Mouse (Mus musculus): ENCODE data around the gene Cdk8. TPM values are rescaled to one million over a fixed set of nuclear protein-coding genes. Genes with fewer than 3 reads are reported as not detected.

Cdk8 gene
- polyA plus RNA-seq, 1 experiment from 2014 or later: 26.1 TPM

DNA sequence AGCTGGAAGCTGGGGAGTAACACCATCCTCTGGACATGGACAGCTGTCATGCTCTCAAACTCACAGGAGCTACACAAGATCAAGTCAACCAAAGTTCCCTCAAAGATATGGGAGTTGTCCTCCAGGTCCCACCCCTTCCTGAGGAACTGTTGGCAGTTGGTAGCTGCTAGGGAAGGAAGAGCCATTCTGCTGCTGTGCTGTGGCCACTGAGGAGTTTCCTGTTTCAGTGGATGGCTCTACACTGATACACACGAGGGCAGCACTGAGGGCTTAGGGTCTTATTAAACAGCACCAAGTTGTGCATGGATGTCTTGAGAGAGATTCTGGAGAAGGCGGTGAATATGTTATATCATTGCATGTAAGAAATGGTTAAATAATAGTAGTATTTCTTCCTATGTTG, 31.5 kb upstream of the Cdk8 start:
- peaks cover 1% of the 10 kb centered on the region; the same call in 1 of the 2 replicates for H3K9me3 ChIP-seq (ENCODE audit: control insufficient read depth, low read length)
- WGBS: 88% methylated on average over 2 of the region's 2 CpGs
- peaks cover 12% of the 10 kb centered on the region; the same call in 1 of the 2 replicates for H3K36me3 ChIP-seq (ENCODE audit: control insufficient read depth, insufficient read depth, low read length)
- no peak overlapping the region for H3K9ac ChIP-seq (replicated peaks; ENCODE audit: low read depth, low read length)
- no peak overlapping the region for H3K4me2 ChIP-seq (ENCODE audit: low read depth, low read length)
- no peaks in the 10 kb centered on the region for H3K27me3 ChIP-seq (ENCODE audit: control insufficient read depth, insufficient read depth, low read length)
- H3K4me3 ChIP-seq (ENCODE audit: low read depth, low read length): no peak overlapping the region
- no peak overlapping the region for H3K27ac ChIP-seq (ENCODE audit: low read depth, low read length)
- ATAC-seq (ENCODE audit: low read depth): no peak
- no peaks in the 10 kb centered on the region for H3K4me1 ChIP-seq (ENCODE audit: control insufficient read depth, insufficient read depth, low read length)

DNA sequence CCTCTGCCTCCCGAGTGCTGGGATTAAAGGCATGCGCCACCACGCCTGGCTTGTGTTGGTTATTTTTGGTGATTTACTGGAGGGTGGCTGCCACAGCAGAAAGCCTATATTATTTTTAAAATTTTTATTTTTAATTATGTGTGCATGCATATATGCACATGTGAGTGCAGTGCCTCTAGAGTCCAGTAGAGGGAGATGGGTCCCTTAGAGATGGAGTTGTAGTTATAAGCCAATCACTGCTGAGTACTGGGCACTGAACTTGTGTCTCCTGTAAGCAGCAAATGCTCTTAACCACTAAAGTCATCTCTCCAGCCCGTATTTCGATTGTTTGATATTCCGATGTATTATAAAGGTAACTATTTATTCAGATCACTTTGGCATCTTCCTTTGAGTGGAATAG, 30.4 kb upstream of the Cdk8 start:
- H3K4me2 ChIP-seq (ENCODE audit: low read depth, low read length): no peak overlapping the region
- H3K27me3 ChIP-seq (ENCODE audit: control insufficient read depth, insufficient read depth, low read length): no peaks in the 10 kb centered on the region
- no peak for ATAC-seq (ENCODE audit: low read depth)
- H3K4me1 ChIP-seq (ENCODE audit: control insufficient read depth, insufficient read depth, low read length): no peaks in the 10 kb centered on the region
- no peak overlapping the region for H3K4me3 ChIP-seq (ENCODE audit: low read depth, low read length)
- no peaks in the 10 kb centered on the region for H3K9me3 ChIP-seq (ENCODE audit: control insufficient read depth, low read length)
- peaks cover 15% of the 10 kb centered on the region for H3K36me3 ChIP-seq (ENCODE audit: control insufficient read depth, insufficient read depth, low read length)
- H3K27ac ChIP-seq (ENCODE audit: low read depth, low read length): no peak overlapping the region
- WGBS: 97% methylated on average over 6 of the region's 6 CpGs
- no peak overlapping the region for H3K9ac ChIP-seq (replicated peaks; ENCODE audit: low read depth, low read length)

DNA sequence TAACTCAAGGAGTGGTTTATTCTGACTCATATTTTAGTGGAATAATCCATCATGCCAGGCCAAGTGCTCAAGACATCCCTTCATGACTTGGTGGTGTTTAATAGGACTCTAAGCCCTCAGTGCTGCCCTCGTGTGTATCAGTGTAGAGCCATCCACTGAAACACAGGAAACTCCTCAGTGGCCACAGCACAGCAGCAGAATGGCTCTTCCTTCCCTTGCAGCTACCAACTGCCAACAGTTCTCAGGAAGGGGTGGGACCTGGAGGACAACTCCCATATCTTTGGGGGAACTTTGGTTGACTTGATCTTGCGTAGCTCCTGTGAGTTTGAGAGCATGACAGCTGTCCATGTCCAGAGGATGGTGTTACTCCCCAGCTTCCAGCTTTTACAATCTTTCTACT, 27.1 kb upstream of the Cdk8 start:
- WGBS: 93% methylated on average over 2 of the region's 2 CpGs
- no peaks in the 10 kb centered on the region for H3K4me1 ChIP-seq (ENCODE audit: control insufficient read depth, insufficient read depth, low read length)
- H3K9me3 ChIP-seq (ENCODE audit: control insufficient read depth, low read length): no peaks in the 10 kb centered on the region
- no peak for ATAC-seq (ENCODE audit: low read depth)
- H3K4me2 ChIP-seq (ENCODE audit: low read depth, low read length): no peak overlapping the region
- H3K36me3 ChIP-seq (ENCODE audit: control insufficient read depth, insufficient read depth, low read length): peaks cover 42% of the 10 kb centered on the region
- H3K4me3 ChIP-seq (ENCODE audit: low read depth, low read length): no peak overlapping the region
- H3K9ac ChIP-seq (replicated peaks; ENCODE audit: low read depth, low read length): no peak overlapping the region
- H3K27ac ChIP-seq (ENCODE audit: low read depth, low read length): no peak overlapping the region
- H3K27me3 ChIP-seq (ENCODE audit: control insufficient read depth, insufficient read depth, low read length): no peaks in the 10 kb centered on the region

DNA sequence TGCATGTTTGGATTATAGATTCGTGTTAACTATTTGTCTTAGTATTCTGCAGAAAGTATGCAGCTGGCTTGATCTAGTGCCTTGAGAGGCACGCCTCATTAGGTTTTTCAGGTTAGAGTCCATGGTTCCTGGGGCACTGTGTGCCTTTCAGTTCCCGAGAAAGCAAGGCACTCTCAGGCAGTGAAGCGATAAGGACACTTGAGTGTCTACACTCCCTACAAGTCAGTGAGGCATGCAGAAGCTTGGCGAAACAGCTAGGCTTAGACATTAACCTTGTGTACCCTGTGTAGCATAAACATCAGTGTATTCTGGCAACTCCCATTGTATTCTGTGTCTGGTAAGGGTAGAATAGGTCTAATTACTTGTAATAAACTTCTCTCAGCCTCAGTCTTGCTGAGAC, 25.5 kb upstream of the Cdk8 start:
- Histone ChIP-seq H3K27me3 (ENCODE audit: control insufficient read depth, insufficient read depth, low read length) (no peaks in the 10 kb centered on the region), H3K9ac (replicated peaks; ENCODE audit: low read depth, low read length) (no peak overlapping the region), H3K36me3 (ENCODE audit: control insufficient read depth, insufficient read depth, low read length) (peaks cover 52% of the 10 kb centered on the region), H3K27ac (ENCODE audit: low read depth, low read length) (no peak overlapping the region), H3K4me1 (ENCODE audit: control insufficient read depth, insufficient read depth, low read length) (no peaks in the 10 kb centered on the region), H3K4me2 (ENCODE audit: low read depth, low read length) (no peak overlapping the region), H3K4me3 (ENCODE audit: low read depth, low read length) (no peak overlapping the region), H3K9me3 (ENCODE audit: control insufficient read depth, low read length) (no peaks in the 10 kb centered on the region)
- ATAC-seq (ENCODE audit: low read depth): no peak
- 94% methylated on average over 5 of the region's 5 CpGs for WGBS

DNA sequence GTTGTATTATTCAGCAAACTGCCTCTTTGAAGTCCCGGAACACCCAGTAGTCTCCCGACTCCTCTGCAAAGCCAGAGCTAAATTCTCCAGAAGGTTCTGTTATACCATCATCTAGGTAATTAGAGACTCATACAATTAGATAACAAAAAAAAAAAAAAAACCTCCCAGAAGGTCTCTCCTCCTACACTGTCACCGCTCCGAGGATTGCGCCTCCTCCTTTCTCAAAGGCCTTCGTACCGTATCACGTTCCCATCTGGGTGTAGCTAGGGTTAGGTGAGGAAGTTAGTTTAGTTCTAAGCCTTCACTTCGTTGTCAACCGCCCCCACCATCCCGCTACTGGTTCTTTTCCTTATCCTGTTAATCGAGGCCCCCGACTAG, 10.5 kb upstream of the Cdk8 start:
- ATAC-seq (ENCODE audit: low read depth): peak; percentile 62
- H3K4me3 ChIP-seq (ENCODE audit: low read depth, low read length): peak overlapping the region; percentile 68
- peaks cover 6% of the 10 kb centered on the region for H3K4me1 ChIP-seq (ENCODE audit: control insufficient read depth, insufficient read depth, low read length)
- H3K27me3 ChIP-seq (ENCODE audit: control insufficient read depth, insufficient read depth, low read length): no peaks in the 10 kb centered on the region
- peak overlapping the region; percentile 82 for H3K9ac ChIP-seq (replicated peaks; ENCODE audit: low read depth, low read length)
- peaks cover 18% of the 10 kb centered on the region for H3K36me3 ChIP-seq (ENCODE audit: control insufficient read depth, insufficient read depth, low read length)
- WGBS: 9% methylated on average over 13 of the region's 13 CpGs
- no peak overlapping the region for H3K27ac ChIP-seq (ENCODE audit: low read depth, low read length)
- H3K9me3 ChIP-seq (ENCODE audit: control insufficient read depth, low read length): no peaks in the 10 kb centered on the region
- H3K4me2 ChIP-seq (ENCODE audit: low read depth, low read length): peak overlapping the region; percentile 81

DNA sequence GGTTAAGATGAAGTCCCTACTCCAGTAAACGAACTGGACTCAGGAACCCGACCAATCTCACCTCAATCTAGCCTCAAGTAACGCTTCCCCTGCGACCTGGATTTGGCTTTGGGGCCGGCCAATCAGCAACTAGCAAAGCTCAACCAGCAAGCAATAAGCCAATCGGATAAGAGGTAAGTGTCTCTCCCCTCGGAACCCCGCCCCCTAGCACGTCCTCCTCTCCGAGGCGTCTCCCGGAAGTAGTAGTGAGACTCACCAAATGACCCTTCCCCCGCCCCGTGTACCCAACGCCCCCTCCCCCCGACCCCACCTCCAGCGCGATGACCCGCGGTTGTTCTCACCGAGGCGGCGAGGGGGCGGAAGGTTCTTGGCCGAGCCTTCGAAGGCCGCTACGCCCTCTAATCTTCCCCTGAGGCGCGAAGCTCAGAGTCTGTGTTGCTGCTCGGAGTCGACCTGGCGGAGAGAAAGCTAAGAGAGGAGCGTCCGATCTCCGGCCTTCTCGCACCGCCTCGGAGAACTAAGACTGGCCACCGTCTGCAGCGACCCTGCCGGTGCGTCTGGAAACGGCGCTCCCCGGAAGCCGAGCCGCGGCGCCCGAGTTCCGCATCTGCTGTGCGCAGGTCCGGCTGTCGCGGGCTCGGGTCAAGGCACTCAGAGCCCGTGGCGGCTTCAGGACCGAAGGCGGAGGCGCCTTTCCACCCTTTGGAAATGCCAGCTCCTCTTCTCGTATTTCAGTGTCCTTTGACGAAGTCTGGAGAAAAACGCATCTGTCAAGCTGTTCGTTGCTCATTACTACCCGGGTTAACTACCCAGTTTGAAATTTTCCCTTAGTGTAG, 9.9 kb upstream of the Cdk8 start, which contains the start of gene Rnf6:
Gene Rnf6 (minus strand): TSS at position 677 of the 836 bp plus-strand sequence.
- Histone ChIP-seq H3K27me3 (ENCODE audit: control insufficient read depth, insufficient read depth, low read length) (no peaks in the 10 kb centered on the region), H3K9ac (replicated peaks; ENCODE audit: low read depth, low read length) (peak within 1 kb of the TSS; percentile 82), H3K36me3 (ENCODE audit: control insufficient read depth, insufficient read depth, low read length) (peaks cover 12% of the 10 kb centered on the region), H3K9me3 (ENCODE audit: control insufficient read depth, low read length) (no peaks in the 10 kb centered on the region), H3K4me1 (ENCODE audit: control insufficient read depth, insufficient read depth, low read length) (peaks cover 6% of the 10 kb centered on the region), H3K4me2 (ENCODE audit: low read depth, low read length) (peak within 1 kb of the TSS; percentile 81), H3K4me3 (ENCODE audit: low read depth, low read length) (peak within 1 kb of the TSS; percentile 68), H3K27ac (ENCODE audit: low read depth, low read length) (peak within 1 kb of the TSS; percentile 97)
- ATAC-seq (ENCODE audit: low read depth): peak; percentile 99
- under 1% methylated on average over 67 of the region's 67 CpGs for WGBS

DNA sequence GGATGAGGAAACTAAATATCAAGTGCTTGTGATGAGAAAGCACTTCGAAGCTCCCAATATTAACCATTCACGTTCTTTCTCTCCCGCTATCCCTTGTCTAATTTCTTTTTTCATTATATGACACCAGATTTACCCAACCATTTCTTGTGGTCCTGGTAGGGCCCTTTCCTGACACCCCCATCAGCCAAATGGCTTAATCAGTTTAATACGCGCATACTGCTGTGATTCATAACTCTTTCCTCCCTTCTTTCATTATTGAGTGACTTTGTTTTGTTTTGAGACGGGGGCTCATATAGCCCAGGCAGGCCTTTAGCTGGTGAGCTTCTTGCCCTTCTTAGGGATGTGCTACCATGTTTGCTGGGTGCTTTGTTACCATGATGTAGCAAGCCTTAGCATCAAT, 9.3 kb upstream of the Cdk8 start:
- Histone ChIP-seq H3K4me3 (ENCODE audit: low read depth, low read length) (peak overlapping the region; percentile 68), H3K4me2 (ENCODE audit: low read depth, low read length) (peak overlapping the region; percentile 81), H3K36me3 (ENCODE audit: control insufficient read depth, insufficient read depth, low read length) (peaks cover 11% of the 10 kb centered on the region), H3K4me1 (ENCODE audit: control insufficient read depth, insufficient read depth, low read length) (peaks cover 6% of the 10 kb centered on the region), H3K9ac (replicated peaks; ENCODE audit: low read depth, low read length) (peak overlapping the region; percentile 82), H3K27ac (ENCODE audit: low read depth, low read length) (peak overlapping the region; percentile 97), H3K27me3 (ENCODE audit: control insufficient read depth, insufficient read depth, low read length) (no peaks in the 10 kb centered on the region), H3K9me3 (ENCODE audit: control insufficient read depth, low read length) (no peaks in the 10 kb centered on the region)
- ATAC-seq (ENCODE audit: low read depth): no peak
- WGBS: 37% methylated on average over 6 of the region's 6 CpGs

DNA sequence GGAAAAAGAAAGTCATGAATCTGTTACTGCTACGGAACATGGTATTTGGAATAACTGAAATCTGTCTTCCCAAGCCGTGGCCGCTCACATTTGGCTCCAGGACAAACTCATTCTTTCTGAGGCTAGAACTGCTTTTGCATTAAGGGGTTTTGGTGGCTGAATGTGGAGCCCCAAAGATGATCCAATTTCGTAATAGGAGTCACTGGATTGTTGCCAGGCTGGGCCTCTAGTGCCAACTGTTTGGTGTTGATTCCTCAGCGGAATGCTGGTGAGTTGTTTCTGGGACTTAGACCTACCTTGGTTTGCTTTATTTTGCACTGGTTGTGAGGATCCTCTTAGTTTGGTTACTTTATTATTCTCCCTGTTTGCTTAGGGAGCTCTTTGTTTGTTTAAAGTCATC, 7.2 kb upstream of the Cdk8 start:
- ATAC-seq (ENCODE audit: low read depth): no peak
- no peak overlapping the region for H3K4me3 ChIP-seq (ENCODE audit: low read depth, low read length)
- peaks cover 6% of the 10 kb centered on the region for H3K4me1 ChIP-seq (ENCODE audit: control insufficient read depth, insufficient read depth, low read length)
- no peaks in the 10 kb centered on the region for H3K9me3 ChIP-seq (ENCODE audit: control insufficient read depth, low read length)
- H3K9ac ChIP-seq (replicated peaks; ENCODE audit: low read depth, low read length): no peak overlapping the region
- WGBS: 87% methylated on average over 5 of the region's 5 CpGs
- H3K36me3 ChIP-seq (ENCODE audit: control insufficient read depth, insufficient read depth, low read length): no peaks in the 10 kb centered on the region
- no peak overlapping the region for H3K4me2 ChIP-seq (ENCODE audit: low read depth, low read length)
- no peak overlapping the region for H3K27ac ChIP-seq (ENCODE audit: low read depth, low read length)
- no peaks in the 10 kb centered on the region for H3K27me3 ChIP-seq (ENCODE audit: control insufficient read depth, insufficient read depth, low read length)

DNA sequence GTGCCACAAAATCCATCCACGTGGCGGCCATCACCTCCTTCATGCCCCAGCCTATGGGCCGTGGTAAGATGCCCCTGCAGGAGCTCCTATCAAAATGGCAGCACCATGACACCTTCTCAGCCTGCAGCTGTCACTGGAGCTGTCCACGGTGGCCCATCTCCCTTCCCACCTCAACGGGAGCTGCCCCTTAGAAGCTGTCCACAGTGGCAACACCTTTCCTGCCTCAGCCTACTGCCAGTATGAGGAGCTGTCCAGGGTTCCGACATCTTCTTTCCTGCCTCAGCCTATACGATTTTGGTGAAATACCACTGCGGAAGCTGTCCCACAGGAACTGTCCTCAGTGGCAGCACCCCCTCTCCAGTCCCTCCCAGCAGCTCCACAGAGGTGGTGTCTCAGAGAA, 3.5 kb upstream of the Cdk8 start:
- H3K9me3 ChIP-seq (ENCODE audit: control insufficient read depth, low read length): no peaks in the 10 kb centered on the region
- no peak overlapping the region for H3K4me2 ChIP-seq (ENCODE audit: low read depth, low read length)
- H3K9ac ChIP-seq (replicated peaks; ENCODE audit: low read depth, low read length): no peak overlapping the region
- H3K4me3 ChIP-seq (ENCODE audit: low read depth, low read length): no peak overlapping the region
- H3K36me3 ChIP-seq (ENCODE audit: control insufficient read depth, insufficient read depth, low read length): no peaks in the 10 kb centered on the region
- 88% methylated on average over 8 of the region's 8 CpGs for WGBS
- H3K27ac ChIP-seq (ENCODE audit: low read depth, low read length): no peak overlapping the region
- no peaks in the 10 kb centered on the region for H3K27me3 ChIP-seq (ENCODE audit: control insufficient read depth, insufficient read depth, low read length)
- H3K4me1 ChIP-seq (ENCODE audit: control insufficient read depth, insufficient read depth, low read length): peaks cover 4% of the 10 kb centered on the region
- ATAC-seq (ENCODE audit: low read depth): no peak

Measured in neural tube, embryonic 14.5 days (tissue).